Mouse (Mus musculus): ENCODE data around the gene Itga2.

Itga2 gene

GRCm38 (mm10) chr13:114885171-114885570 is 46.7 kb downstream of the Itga2 start:
- DNase-seq (ENCODE audit: low read depth, low spot score), result peak; percentile 7

GRCm38 (mm10) chr13:114878667-114879066 is 53.2 kb downstream of the Itga2 start:
- no peak for DNase-seq (ENCODE audit: low read depth, low spot score)

- no peak for DNase-seq (ENCODE audit: low read depth, low spot score)
Observed at GRCm38 (mm10) chr13:114876005-114876520, 55.8 kb downstream of the Itga2 start.

- no peak for DNase-seq (ENCODE audit: low read depth, low spot score)
Observed at GRCm38 (mm10) chr13:114874738-114875137, 57.2 kb downstream of the Itga2 start.

GRCm38 (mm10) chr13:114857525-114857924 is 74.4 kb downstream of the Itga2 start:
- no peak for DNase-seq (ENCODE audit: low read depth, low spot score)

- DNase-seq (ENCODE audit: low read depth, low spot score), result no peak
Observed at GRCm38 (mm10) chr13:114856269-114856627, 75.7 kb downstream of the Itga2 start.

- peak; percentile 6 for DNase-seq (ENCODE audit: low read depth, low spot score)
Observed at GRCm38 (mm10) chr13:114855573-114856268, 76.2 kb downstream of the Itga2 start.

- no peak for DNase-seq (ENCODE audit: low read depth, low spot score)
Observed at GRCm38 (mm10) chr13:114854428-114854827, 77.5 kb downstream of the Itga2 start.

GRCm38 (mm10) chr13:114854023-114854422 is 77.9 kb downstream of the Itga2 start:
- no peak for DNase-seq (ENCODE audit: low read depth, low spot score)

- DNase-seq (ENCODE audit: low read depth, low spot score), result no peak
Observed at GRCm38 (mm10) chr13:114853152-114853551, 78.7 kb downstream of the Itga2 start.

GRCm38 (mm10) chr13:114852264-114853111 is 79.4 kb downstream of the Itga2 start:
- no peak for DNase-seq (ENCODE audit: low read depth, low spot score)

GRCm38 (mm10) chr13:114848945-114849344 is 83.0 kb downstream of the Itga2 start:
- no peak for DNase-seq (ENCODE audit: low read depth, low spot score)

- DNase-seq (ENCODE audit: low read depth, low spot score), result no peak
Observed at GRCm38 (mm10) chr13:114845804-114846203, 86.1 kb downstream of the Itga2 start.

- no peak for DNase-seq (ENCODE audit: low read depth, low spot score)
Observed at GRCm38 (mm10) chr13:114843318-114843717, 88.6 kb downstream of the Itga2 start.

GRCm38 (mm10) chr13:114840545-114840944 is 91.4 kb downstream of the Itga2 start:
- DNase-seq (ENCODE audit: low read depth, low spot score), result no peak

- DNase-seq (ENCODE audit: low read depth, low spot score), result no peak
Observed at GRCm38 (mm10) chr13:114839098-114839497, 92.8 kb downstream of the Itga2 start.

GRCm38 (mm10) chr13:114838535-114838990 is 93.3 kb downstream of the Itga2 start:
- DNase-seq (ENCODE audit: low read depth, low spot score), result no peak

- no peak for DNase-seq (ENCODE audit: low read depth, low spot score)
Observed at GRCm38 (mm10) chr13:114837061-114837460, 94.8 kb downstream of the Itga2 start.

- no peak for DNase-seq (ENCODE audit: low read depth, low spot score)
Observed at GRCm38 (mm10) chr13:114834580-114834979, 97.3 kb downstream of the Itga2 start.

- no peak for DNase-seq (ENCODE audit: low read depth, low spot score)
Observed at GRCm38 (mm10) chr13:114833351-114833750, 98.5 kb downstream of the Itga2 start.

GRCm38 (mm10) chr13:114832761-114833160 is 99.1 kb downstream of the Itga2 start:
- no peak for DNase-seq (ENCODE audit: low read depth, low spot score)

GRCm38 (mm10) chr13:114831367-114831833 is 100.5 kb downstream of the Itga2 start:
- DNase-seq (ENCODE audit: low read depth, low spot score), result peak; percentile 56
